Comparison of ENCODE assay signal across 8 mouse cellular contexts in genomic region chr12:112679027-112679996, GRCm38 (mm10). TPM values are rescaled to one million over a fixed set of nuclear protein-coding genes. Genes with fewer than 3 reads are reported as not detected.
DNase-seq lines count a peak whose midpoint lies in the region; ATAC-seq lines count a peak whose summit lies in the region.

No protein-coding gene starts in this region.

- H3K9me3 ChIP-seq in hindbrain, embryonic 11.5 days (ENCODE audit: control insufficient read depth, low read length), result no peaks in the 10 kb centered on the region
- no peaks in the 10 kb centered on the region for H3K9me3 ChIP-seq in liver, embryonic 12.5 days (replicated peaks)
- no peaks in the 10 kb centered on the region for H3K9me3 ChIP-seq in neural tube, embryonic 11.5 days (ENCODE audit: control insufficient read depth, low read length)

- peak overlapping the region; percentile 48 for H3K4me3 ChIP-seq in hindbrain, embryonic 11.5 days (ENCODE audit: low read depth, low read length)
- H3K4me3 ChIP-seq in liver, embryonic 12.5 days, result peak overlapping the region; percentile 70
- H3K4me3 ChIP-seq in neural tube, embryonic 11.5 days (ENCODE audit: low read depth, low read length), result peak overlapping the region; percentile 59

- peak; percentile 48 for DNase-seq in kidney, adult 18-20 months
- DNase-seq in kidney, adult 8-10 months, result no peak
- DNase-seq in embryo, embryonic 10 days (ENCODE audit: low spot score), result peak; percentile 47
- DNase-seq in hindbrain, embryonic 11.5 days (ENCODE audit: low spot score), result peak; percentile 59
- peak; percentile 58 for DNase-seq in neural tube, embryonic 11.5 days (ENCODE audit: low spot score)
- no peak for DNase-seq in Muller cell, postnatal 12 days (ENCODE audit: inconsistent ontology term)
- no peak for DNase-seq in right cerebral cortex, postnatal 4 days

- H3K27ac ChIP-seq in hindbrain, embryonic 11.5 days (ENCODE audit: low read depth, low read length), result peak overlapping the region; percentile 42; the same call in 1 of the 2 replicates
- H3K27ac ChIP-seq in liver, embryonic 12.5 days, result no peak overlapping the region
- H3K27ac ChIP-seq in neural tube, embryonic 11.5 days (ENCODE audit: low read depth, low read length), result 0 out of 2 replicates have a peak overlapping the region, but pooled peaks have one; percentile 39

- peaks cover 22% of the 10 kb centered on the region for H3K27me3 ChIP-seq in hindbrain, embryonic 11.5 days (ENCODE audit: control insufficient read depth, insufficient read depth, low read length)
- peaks cover 83% of the 10 kb centered on the region for H3K27me3 ChIP-seq in liver, embryonic 12.5 days (replicated peaks)
- peaks cover 22% of the 10 kb centered on the region for H3K27me3 ChIP-seq in neural tube, embryonic 11.5 days (ENCODE audit: control insufficient read depth, insufficient read depth, low read length)

- H3K4me1 ChIP-seq in hindbrain, embryonic 11.5 days (replicated peaks; ENCODE audit: control insufficient read depth, insufficient read depth, low read length), result peaks cover 7% of the 10 kb centered on the region
- peaks cover 36% of the 10 kb centered on the region for H3K4me1 ChIP-seq in liver, embryonic 12.5 days
- peaks cover 9% of the 10 kb centered on the region; the same call in 1 of the 2 replicates for H3K4me1 ChIP-seq in neural tube, embryonic 11.5 days (ENCODE audit: control insufficient read depth, insufficient read depth, low read length)

- 0 out of 2 replicates have a peak, but pooled peaks have one; percentile 10 for ATAC-seq in hindbrain, embryonic 11.5 days (ENCODE audit: low FRiP score)
- no peak for ATAC-seq in liver, embryonic 12.5 days
- peak; percentile 22; the same call in 1 of the 2 replicates for ATAC-seq in neural tube, embryonic 11.5 days (ENCODE audit: insufficient read depth, low FRiP score, low TSS enrichment)

- H3K9ac ChIP-seq in hindbrain, embryonic 11.5 days (ENCODE audit: low read depth, low read length), result peak overlapping the region; percentile 40
- peak overlapping the region; percentile 67 for H3K9ac ChIP-seq in liver, embryonic 12.5 days
- peak overlapping the region; percentile 71 for H3K9ac ChIP-seq in neural tube, embryonic 11.5 days (ENCODE audit: low read length)

- no peaks in the 10 kb centered on the region for H3K36me3 ChIP-seq in hindbrain, embryonic 11.5 days (ENCODE audit: control insufficient read depth, insufficient read depth, low read length)
- H3K36me3 ChIP-seq in liver, embryonic 12.5 days, result no peaks in the 10 kb centered on the region
- no peaks in the 10 kb centered on the region for H3K36me3 ChIP-seq in neural tube, embryonic 11.5 days (ENCODE audit: control insufficient read depth, insufficient read depth, low read length)

- WGBS in hindbrain, embryonic 11.5 days, result 4% methylated on average over 69 of the region's 87 CpGs
- 5% methylated on average over 72 of the region's 87 CpGs for WGBS in liver, embryonic 12.5 days (ENCODE audit: insufficient replicate concordance)
- 3% methylated on average over 59 of the region's 87 CpGs for WGBS in neural tube, embryonic 11.5 days

- peak overlapping the region; percentile 98 for H3K4me2 ChIP-seq in hindbrain, embryonic 11.5 days (replicated peaks; ENCODE audit: low read depth, low read length)
- H3K4me2 ChIP-seq in liver, embryonic 12.5 days, result peak overlapping the region; percentile 93
- peak overlapping the region; percentile 82 for H3K4me2 ChIP-seq in neural tube, embryonic 11.5 days (ENCODE audit: low read depth)

RNA-seq across cellular contexts. Expression of gene Zbtb42, which starts 0.7 kb away (rescaled TPM):
- 4.3 and 7.0 TPM in 2 replicates for polyA plus RNA-seq in hindbrain, embryonic 11.5 days (2014; fragmentation: Nextera tagmentation; extraction: Ambion mirVana)
- 1.0 and 1.2 TPM in 2 replicates for polyA plus RNA-seq in liver, embryonic 12.5 days (2016; fragmentation: Nextera tagmentation; extraction: Ambion mirVana)
- 4.4 and 6.7 TPM in 2 replicates for polyA plus RNA-seq in neural tube, embryonic 11.5 days (2014; fragmentation: Nextera tagmentation; extraction: Ambion mirVana)

RNA-seq across cellular contexts. Expression of gene Akt1, which starts 4.6 kb away (rescaled TPM):
- polyA plus RNA-seq in hindbrain, embryonic 11.5 days (2014; fragmentation: Nextera tagmentation; extraction: Ambion mirVana), result 50.8 and 76.5 TPM in 2 replicates
- 76.6 and 81.8 TPM in 2 replicates for polyA plus RNA-seq in liver, embryonic 12.5 days (2016; fragmentation: Nextera tagmentation; extraction: Ambion mirVana)
- polyA plus RNA-seq in neural tube, embryonic 11.5 days (2014; fragmentation: Nextera tagmentation; extraction: Ambion mirVana), result 124 and 126 TPM in 2 replicates

RNA-seq across cellular contexts. Expression of gene Siva1, which starts 34.8 kb away (rescaled TPM):
- 178 and 182 TPM in 2 replicates for polyA plus RNA-seq in hindbrain, embryonic 11.5 days (2014; fragmentation: Nextera tagmentation; extraction: Ambion mirVana)
- polyA plus RNA-seq in liver, embryonic 12.5 days (2016; fragmentation: Nextera tagmentation; extraction: Ambion mirVana), result 126 and 137 TPM in 2 replicates
- 217 and 219 TPM in 2 replicates for polyA plus RNA-seq in neural tube, embryonic 11.5 days (2014; fragmentation: Nextera tagmentation; extraction: Ambion mirVana)

RNA-seq across cellular contexts. Expression of gene Cep170b, which starts 40.9 kb away (rescaled TPM):
- 8.5 and 8.7 TPM in 2 replicates for polyA plus RNA-seq in hindbrain, embryonic 11.5 days (2014; fragmentation: Nextera tagmentation; extraction: Ambion mirVana)
- 5.0 and 5.2 TPM in 2 replicates for polyA plus RNA-seq in liver, embryonic 12.5 days (2016; fragmentation: Nextera tagmentation; extraction: Ambion mirVana)
- polyA plus RNA-seq in neural tube, embryonic 11.5 days (2014; fragmentation: Nextera tagmentation; extraction: Ambion mirVana), result 10.2 and 10.7 TPM in 2 replicates

RNA-seq across cellular contexts. Expression of gene Adssl1, which starts 59.5 kb away (rescaled TPM):
- polyA plus RNA-seq in hindbrain, embryonic 11.5 days (2014; fragmentation: Nextera tagmentation; extraction: Ambion mirVana), result 2.1 and 2.6 TPM in 2 replicates
- polyA plus RNA-seq in liver, embryonic 12.5 days (2016; fragmentation: Nextera tagmentation; extraction: Ambion mirVana), result 5.2 and 5.6 TPM in 2 replicates
- polyA plus RNA-seq in neural tube, embryonic 11.5 days (2014; fragmentation: Nextera tagmentation; extraction: Ambion mirVana), result 4.6 and 4.7 TPM in 2 replicates

Comparison
In these comparisons a context has a peak if more than half of its experiments do, and no peak if none do; other contexts are left out.
1. DNase-seq: peak in kidney, adult 18-20 months (single experiment), embryo, embryonic 10 days (single experiment), hindbrain, embryonic 11.5 days (single experiment) and neural tube, embryonic 11.5 days (single experiment); none in kidney, adult 8-10 months (0 of 2), Muller cell, postnatal 12 days (single experiment) and right cerebral cortex, postnatal 4 days (single experiment).
2. Peak in every context shown above with its lines, with median percentiles within 50 percentile points of each other: H3K4me2 ChIP-seq, H3K4me3 ChIP-seq and H3K9ac ChIP-seq.